Mouse (Mus musculus) heart, adult 2 months (tissue): ENCODE measurements around the gene Spock1.

ENCODE experiments used
- CTCF ChIP-seq: fragments of 200-600 bp; IDR thresholded peaks from 2 replicates; pipeline ENCODE4 v1.8.1; 2022; ENCODE audit warnings: antibody characterized with exemption, mild to moderate bottlenecking, moderate library complexity
- EP300 ChIP-seq: fragments of 200-500 bp; IDR thresholded peaks from 2 replicates; pipeline ENCODE4 v1.6.1; 2011; ENCODE audit warnings: low read depth, low read length, control low read depth; ENCODE audit not compliant: insufficient read depth

DNA sequence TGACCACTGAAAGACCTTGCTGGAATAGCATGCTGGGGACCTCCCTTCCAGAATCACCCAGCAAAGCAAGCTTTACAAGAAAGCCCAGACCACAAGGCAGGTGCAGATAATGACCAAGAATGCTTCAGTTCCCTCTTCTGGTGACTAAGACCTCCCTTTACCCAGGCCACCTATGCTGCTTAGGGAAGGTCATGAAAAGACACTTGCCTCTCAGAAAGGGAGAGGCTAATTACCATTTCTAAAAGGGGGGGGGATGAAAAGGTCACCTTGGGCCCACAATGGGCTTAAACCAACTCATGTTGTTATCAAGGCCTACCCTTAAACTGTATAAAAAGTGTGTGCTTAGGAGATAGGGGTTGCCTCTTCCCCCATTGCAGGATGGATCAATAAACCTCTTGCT, 382.2 kb downstream of the Spock1 start:
- no peak for TF ChIP-seq EP300
- no peak for TF ChIP-seq CTCF
